ENCODE assay signal across 14 mouse cellular contexts in genomic region chr3:75498961-75499960, GRCm38 (mm10). TPM values are rescaled to one million over a fixed set of nuclear protein-coding genes. Genes with fewer than 3 reads are reported as not detected.
DNase-seq lines count a peak whose midpoint lies in the region; ATAC-seq and TF ChIP-seq lines count a peak whose summit lies in the region.
"Had no signal": no experiment of that assay in that cellular context is flagged by ENCODE, and none has a peak within 500 bp of the region (broad histone marks: within the 10 kb centered on the region; RNA-seq: fewer than 3 reads in every experiment).

No protein-coding gene starts in this region.

- no peak for TF ChIP-seq CTCF in thymus, adult 2 months (IDR thresholded peaks at IDR 0.05; ENCODE audit: borderline replicate concordance, control insufficient read depth, extremely low read depth, insufficient read depth, low read length, poor library complexity)

- H3K9ac ChIP-seq in forebrain, embryonic 12.5 days: no peak overlapping the region
- H3K9ac ChIP-seq: embryonic facial prominence, embryonic 15.5 days; liver, embryonic 12.5 days; midbrain, embryonic 13.5 days had no signal

- DNase-seq in thymus, adult 2 months: peak; percentile 11
- no peak for DNase-seq in thymus, adult 18-20 months
- DNase-seq in MEL-GATA-1-ER (ENCODE audit: extremely low read depth, low read depth): peak; percentile 69
- DNase-seq in thymus, postnatal 14 days: peak; percentile 27
- DNase-seq in cerebellum, postnatal 14 days: no peak
- no peak for DNase-seq in cerebellum, postnatal 4 days (ENCODE audit: low spot score in 2 of 2)
- DNase-seq: gastrocnemius, postnatal 25 days; heart, postnatal 36 days; kidney, adult 8-10 months had no signal

- H3K4me2 ChIP-seq in forebrain, embryonic 12.5 days: no peak overlapping the region
- H3K4me2 ChIP-seq: embryonic facial prominence, embryonic 15.5 days; liver, embryonic 12.5 days; midbrain, embryonic 13.5 days had no signal

- no peaks in the 10 kb centered on the region for H3K9me3 ChIP-seq in forebrain, embryonic 12.5 days
- H3K9me3 ChIP-seq: embryonic facial prominence, embryonic 15.5 days; liver, embryonic 12.5 days; midbrain, embryonic 13.5 days had no signal

- H3K36me3 ChIP-seq in thymus, adult 2 months (ENCODE audit: control insufficient read depth, insufficient read depth, low read length): no peaks in the 10 kb centered on the region
- H3K36me3 ChIP-seq in forebrain, embryonic 12.5 days (replicated peaks): no peaks in the 10 kb centered on the region
- H3K36me3 ChIP-seq: embryonic facial prominence, embryonic 15.5 days; liver, embryonic 12.5 days; midbrain, embryonic 13.5 days had no signal

- H3K4me3 ChIP-seq in thymus, adult 2 months (ENCODE audit: control insufficient read depth, insufficient read depth, low read length): no peak overlapping the region
- no peak overlapping the region for H3K4me3 ChIP-seq in forebrain, embryonic 12.5 days (replicated peaks)
- H3K4me3 ChIP-seq: embryonic facial prominence, embryonic 15.5 days; liver, embryonic 12.5 days; midbrain, embryonic 13.5 days had no signal

- TF ChIP-seq POLR2A in thymus, adult 2 months (IDR thresholded peaks at IDR 0.05; ENCODE audit: control insufficient read depth, extremely low read depth, insufficient read depth, low read length, poor library complexity): no peak

- H3K27ac ChIP-seq in thymus, adult 2 months (ENCODE audit: control insufficient read depth, insufficient read depth, low read length): no peak overlapping the region
- no peak overlapping the region for H3K27ac ChIP-seq in forebrain, embryonic 12.5 days
- H3K27ac ChIP-seq: embryonic facial prominence, embryonic 15.5 days; liver, embryonic 12.5 days; midbrain, embryonic 13.5 days had no signal

- H3K4me1 ChIP-seq in thymus, adult 2 months (replicated peaks; ENCODE audit: control insufficient read depth, insufficient read depth, low read length): no peaks in the 10 kb centered on the region
- H3K4me1 ChIP-seq in forebrain, embryonic 12.5 days: no peaks in the 10 kb centered on the region
- H3K4me1 ChIP-seq: embryonic facial prominence, embryonic 15.5 days; liver, embryonic 12.5 days; midbrain, embryonic 13.5 days had no signal

- 41% methylated on average over 7 of the region's 7 CpGs for WGBS in thymus, adult 2 months
- 89% methylated on average over 7 of the region's 7 CpGs for WGBS in forebrain, embryonic 12.5 days

- H3K27me3 ChIP-seq in thymus, adult 2 months (ENCODE audit: control insufficient read depth, insufficient read depth, low read length): no peaks in the 10 kb centered on the region
- no peaks in the 10 kb centered on the region for H3K27me3 ChIP-seq in forebrain, embryonic 12.5 days
- H3K27me3 ChIP-seq: embryonic facial prominence, embryonic 15.5 days; liver, embryonic 12.5 days; midbrain, embryonic 13.5 days had no signal

- ATAC-seq in inflammation-experienced regulatory T-cells, adult 6 months: peak; percentile 72
- no peak for ATAC-seq in forebrain, embryonic 12.5 days (ENCODE audit: low FRiP score)
- ATAC-seq: liver, embryonic 12.5 days; midbrain, embryonic 13.5 days had no signal

RNA-seq across cellular contexts. Expression of gene Wdr49, which starts 17.3 kb away (rescaled TPM):
- polyA plus RNA-seq in thymus, adult 2 months (2012; rRNA removed): not detected in 2 replicates
- under 1 TPM; 0.17 to 0.41 (median 0.32) TPM for polyA plus RNA-seq in inflammation-experienced regulatory T-cells, adult 6 months (2017; shearing (Covaris generic))
- polyA plus RNA-seq in forebrain, embryonic 12.5 days (2016; fragmentation: Nextera tagmentation; extraction: Ambion mirVana): not detected in 2 replicates
- polyA plus RNA-seq: liver, embryonic 12.5 days; midbrain, embryonic 13.5 days had no signal

RNA-seq across cellular contexts. Expression of gene Pdcd10, which starts 57.4 kb away (rescaled TPM):
- 7.8 and 10.4 TPM in 2 replicates for polyA plus RNA-seq in thymus, adult 2 months (2012; rRNA removed)
- polyA plus RNA-seq in inflammation-experienced regulatory T-cells, adult 6 months (2017; shearing (Covaris generic)): 100 to 1,000 TPM; 216 to 320 (median 252) TPM
- 90.6 and 97.5 TPM in 2 replicates for polyA plus RNA-seq in forebrain, embryonic 12.5 days (2016; fragmentation: Nextera tagmentation; extraction: Ambion mirVana)

RNA-seq across cellular contexts. Expression of gene Serpini1, which starts 58.1 kb away (rescaled TPM):
- 1.0 and 1.1 TPM in 2 replicates for polyA plus RNA-seq in thymus, adult 2 months (2012; rRNA removed)
- polyA plus RNA-seq in inflammation-experienced regulatory T-cells, adult 6 months (2017; shearing (Covaris generic)): 10 to 100 TPM; 16.7 to 29.6 (median 22.7) TPM
- polyA plus RNA-seq in forebrain, embryonic 12.5 days (2016; fragmentation: Nextera tagmentation; extraction: Ambion mirVana): 33.8 and 34.7 TPM in 2 replicates

Comparison
In these comparisons a context has a peak if more than half of its experiments do, and no peak if none do; other contexts are left out.
1. DNase-seq: peak in thymus, adult 2 months (single experiment), MEL-GATA-1-ER (single experiment) and thymus, postnatal 14 days (single experiment); none in thymus, adult 18-20 months (0 of 2), cerebellum, postnatal 14 days (0 of 2) and cerebellum, postnatal 4 days (0 of 2).